Mouse (Mus musculus) gastrocnemius, postnatal 36 days (tissue): ENCODE results near the gene Tada2a. TPM values are rescaled to one million over a fixed set of nuclear protein-coding genes. Genes with fewer than 3 reads are reported as not detected.
A peak's percentile ranks its signal among the peaks of the same experiment; 100 is the strongest.

Experiments
- DNase-seq, 2 experiments: peaks; one replicate each; pipeline ENCODE4 v3.0.0; 2022
- intact Hi-C: fragments of 180-260 bp; cut with DNase I; formaldehyde crosslinking; loops from one replicate; pipeline ENCODE4 v1.15.1; 2025
- total RNA-seq, 2 experiments: library from RNA; stranded (reverse); gene quantifications; 2 replicates each; pipeline ENCODE4 v1.2.3; 2021

Tada2a gene
- total RNA-seq, 2 experiments from 2014 or later = 8.6 to 9.4 TPM

DNA sequence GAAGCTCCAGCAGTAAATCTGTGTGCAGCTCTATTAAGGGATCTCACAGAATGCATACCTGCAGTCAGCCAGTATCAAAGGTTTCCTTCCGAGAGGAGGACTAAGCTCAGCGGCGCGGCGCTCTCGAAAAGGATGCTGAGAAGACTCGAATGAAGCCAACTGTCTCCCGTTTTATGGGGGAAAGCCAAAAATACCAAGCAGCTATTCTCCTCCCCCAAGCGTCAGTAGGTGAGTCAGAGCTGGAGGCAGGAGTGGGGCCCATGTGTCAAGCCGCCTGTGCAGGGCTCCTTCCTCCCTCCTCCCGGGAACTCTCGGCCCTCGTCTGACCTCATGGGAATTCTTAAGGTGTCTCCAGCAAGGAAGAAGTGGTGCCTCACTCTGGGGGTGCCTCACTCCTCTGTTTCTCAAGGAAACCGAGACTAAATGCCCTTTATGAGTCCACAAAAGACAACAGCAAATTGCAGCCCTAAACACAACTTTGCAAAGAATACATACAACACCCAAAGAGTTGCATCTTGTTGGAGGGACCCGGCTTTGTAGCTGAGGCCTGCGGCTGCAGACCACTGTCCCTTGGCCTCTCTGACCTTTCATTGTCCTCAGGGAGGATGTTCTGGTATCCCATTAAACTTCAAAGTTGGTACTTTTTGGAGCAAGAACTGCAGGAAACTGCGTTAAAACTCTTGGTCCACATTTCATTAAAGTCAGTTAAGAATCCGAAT is 62.3 kb downstream of the Tada2a start:
- intact Hi-C loops = no loop called here

DNA sequence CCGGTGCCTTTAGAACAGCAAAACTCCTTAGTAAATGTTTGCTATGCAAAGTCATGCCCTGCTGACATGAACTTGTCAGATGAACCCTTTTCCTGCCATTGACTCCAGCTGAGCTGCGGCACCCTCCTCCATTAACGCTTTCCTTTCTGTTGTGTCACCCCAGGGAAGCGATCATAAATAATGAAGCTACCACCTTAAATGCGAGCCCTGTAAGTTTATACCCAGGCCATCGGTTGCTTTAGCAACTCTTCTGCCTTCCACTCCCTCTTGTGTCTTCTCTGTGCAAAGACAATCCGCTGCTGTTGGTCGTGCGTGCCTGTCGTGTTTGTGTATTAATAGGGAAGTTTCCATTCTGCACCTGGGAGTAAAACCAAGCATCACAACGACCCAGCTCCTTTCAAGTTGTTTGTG is 63.3 kb downstream of the Tada2a start:
- intact Hi-C loops = no loop called here
- DNase-seq = no peak

More for the DNA sequence above, 62.3 kb downstream of the Tada2a start:
- DNase-seq = peak in 1 of 2 experiments; percentile 36

DNA sequence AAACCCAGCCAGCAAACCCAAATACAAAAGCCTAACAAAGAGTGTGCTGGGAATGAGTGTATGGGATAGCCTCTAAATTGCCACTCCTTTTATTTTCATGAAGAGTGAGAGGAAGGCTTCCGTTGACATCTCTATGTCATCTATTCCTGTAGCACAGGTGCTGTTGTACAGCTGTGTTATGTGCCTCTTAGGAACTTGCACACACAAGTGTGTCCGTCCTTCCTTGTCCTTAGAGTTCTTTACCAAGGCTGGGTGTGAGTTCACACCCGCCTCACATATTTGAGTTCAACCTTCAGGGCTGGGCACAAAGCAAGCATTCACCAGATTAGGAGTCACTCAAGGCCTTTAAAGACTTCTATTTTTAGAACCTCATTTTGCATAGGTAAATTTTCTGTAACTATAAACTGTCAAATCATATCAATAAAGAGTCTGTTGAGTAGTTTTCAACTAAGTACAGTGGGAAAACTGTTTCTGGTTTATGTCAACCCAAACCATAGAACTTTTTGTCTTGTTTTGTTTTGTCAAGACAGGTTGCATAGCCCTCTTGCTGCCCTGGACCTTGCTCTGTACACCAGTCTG is 65.7 kb downstream of the Tada2a start:
- no peak for DNase-seq
- intact Hi-C loops = no loop called here

DNA sequence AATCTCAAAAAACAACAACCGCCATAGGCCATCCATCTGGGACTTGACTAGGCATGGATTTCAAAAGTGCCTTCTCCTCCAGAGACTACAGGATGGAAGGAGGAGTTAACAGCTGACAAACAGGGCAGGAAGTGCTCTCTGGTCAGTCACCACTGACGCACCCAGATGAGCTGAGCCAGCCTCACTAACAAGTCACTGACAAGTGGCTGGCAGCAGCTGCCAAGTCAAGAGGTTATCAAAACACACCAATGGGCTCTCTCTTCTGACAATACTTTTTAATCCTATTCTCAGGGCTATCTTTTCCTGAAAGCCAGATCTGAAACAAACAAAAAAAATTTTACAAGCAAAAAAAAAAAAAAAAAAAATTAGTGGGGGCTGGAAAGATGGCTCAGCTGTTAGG is 66.6 kb downstream of the Tada2a start:
- intact Hi-C loops = no loop called here
- no peak for DNase-seq

DNA sequence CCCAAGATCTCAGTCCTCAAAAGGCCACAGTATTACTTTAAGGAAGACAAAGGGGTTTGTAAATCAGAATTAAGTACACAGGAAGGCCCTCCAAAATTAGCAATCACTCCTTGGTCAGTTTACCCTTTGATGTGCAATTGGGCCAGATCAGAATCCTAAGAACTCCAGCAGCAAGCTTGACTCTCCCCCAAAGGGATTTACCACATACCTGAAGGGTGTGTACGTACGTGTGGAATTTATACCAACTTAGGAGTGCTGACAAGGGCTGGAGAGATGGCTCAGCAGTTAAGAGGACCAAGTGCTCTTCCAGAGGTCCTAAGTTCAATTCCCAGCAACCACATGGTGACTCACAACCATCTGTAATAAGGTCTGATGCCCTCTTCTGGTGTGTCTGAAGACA is 67.5 kb downstream of the Tada2a start:
- DNase-seq = no peak
- intact Hi-C loops = no loop called here

DNA sequence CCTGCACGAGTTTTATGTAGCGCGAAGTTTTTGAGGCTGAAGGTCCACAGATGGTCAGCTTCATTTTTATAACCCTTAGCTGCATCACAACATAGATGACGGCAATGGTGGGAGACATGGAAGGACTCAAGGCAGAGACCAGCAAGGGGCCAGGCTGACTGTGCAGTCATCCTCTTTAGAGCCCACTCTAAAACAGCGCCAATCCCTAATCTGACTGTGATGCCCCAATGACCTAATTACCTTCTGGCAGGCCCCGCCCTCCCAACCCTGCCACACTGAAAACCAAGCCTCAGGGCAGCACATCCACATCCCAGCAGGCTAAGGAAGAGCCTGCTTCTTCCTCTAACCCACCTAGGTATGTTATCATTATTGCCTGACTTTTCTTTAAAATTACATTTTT is 68.8 kb downstream of the Tada2a start:
- no peak for DNase-seq
- intact Hi-C loops = no loop called here

DNA sequence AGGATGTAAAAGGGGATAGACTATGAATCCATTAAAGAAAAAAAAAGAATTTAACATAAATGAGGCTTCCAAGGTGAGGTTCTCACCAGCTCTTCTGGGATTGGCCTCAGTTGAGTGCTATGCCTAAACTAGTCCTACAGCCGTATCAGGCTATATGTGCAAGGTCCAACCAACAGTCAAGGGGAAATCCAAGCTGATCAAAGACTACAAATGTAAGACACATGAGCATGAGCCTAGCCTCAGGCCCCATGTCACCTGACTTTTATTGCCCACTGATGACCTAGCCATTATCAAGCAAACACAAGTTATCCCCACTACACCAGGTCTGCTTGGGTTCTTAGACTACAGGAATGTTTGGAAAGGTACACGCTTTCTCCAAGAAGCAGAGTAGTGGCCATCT is 69.6 kb downstream of the Tada2a start:
- no peak for DNase-seq
- intact Hi-C loops = no loop called here

DNA sequence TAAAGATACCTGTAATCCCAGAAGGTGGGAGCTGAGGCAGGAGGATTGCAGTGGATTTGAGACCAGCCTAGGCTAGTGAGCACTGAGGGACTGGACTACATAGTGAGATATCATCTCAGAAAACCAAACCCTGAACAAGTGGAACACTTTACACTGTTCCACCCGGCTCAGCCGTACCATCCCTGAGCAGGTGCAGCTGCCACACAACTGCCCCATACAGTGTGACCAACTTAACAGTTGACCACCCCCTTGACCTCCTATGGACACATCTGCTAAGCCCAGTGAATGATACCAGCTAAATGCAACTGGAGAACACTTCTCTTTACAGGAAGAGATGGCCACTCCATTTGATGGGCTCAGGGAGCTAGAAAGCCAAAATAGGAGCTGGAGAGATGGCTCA is 72.0 kb downstream of the Tada2a start:
- DNase-seq = no peak
- intact Hi-C loops = no loop called here

DNA sequence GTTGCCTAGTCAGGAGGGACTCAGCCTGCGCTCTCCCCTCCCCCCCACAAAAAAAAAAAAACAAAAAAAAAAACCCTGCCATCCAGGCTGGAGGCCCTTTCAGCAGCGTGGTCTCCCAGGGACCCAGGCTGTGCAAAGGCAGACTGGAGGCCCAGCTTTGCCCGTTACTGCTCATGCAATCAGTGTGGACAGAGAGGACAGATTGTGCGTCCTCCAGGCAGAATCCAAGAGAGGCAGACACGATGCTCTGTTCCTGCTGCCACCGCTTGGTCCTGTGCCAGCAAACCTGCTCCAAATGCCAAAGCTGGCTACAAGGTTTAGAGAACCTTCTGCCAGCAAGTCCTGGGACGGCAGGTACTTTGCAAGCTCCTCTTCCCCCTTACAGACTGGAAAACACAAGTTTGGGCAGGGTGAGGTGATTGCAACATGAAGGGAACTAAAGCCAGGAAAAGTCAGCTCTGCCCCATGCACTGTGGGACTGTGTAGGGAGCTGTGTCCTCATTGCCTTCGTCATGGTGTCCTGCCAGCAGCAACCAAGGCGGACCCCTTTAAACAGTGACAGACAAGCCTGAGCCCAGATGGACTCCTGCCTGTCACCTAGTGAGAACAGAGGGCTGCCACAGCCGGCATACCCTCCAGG is 75.8 kb downstream of the Tada2a start:
- DNase-seq = peak in 1 of 2 experiments; percentile 40
- intact Hi-C loops = no loop called here

DNA sequence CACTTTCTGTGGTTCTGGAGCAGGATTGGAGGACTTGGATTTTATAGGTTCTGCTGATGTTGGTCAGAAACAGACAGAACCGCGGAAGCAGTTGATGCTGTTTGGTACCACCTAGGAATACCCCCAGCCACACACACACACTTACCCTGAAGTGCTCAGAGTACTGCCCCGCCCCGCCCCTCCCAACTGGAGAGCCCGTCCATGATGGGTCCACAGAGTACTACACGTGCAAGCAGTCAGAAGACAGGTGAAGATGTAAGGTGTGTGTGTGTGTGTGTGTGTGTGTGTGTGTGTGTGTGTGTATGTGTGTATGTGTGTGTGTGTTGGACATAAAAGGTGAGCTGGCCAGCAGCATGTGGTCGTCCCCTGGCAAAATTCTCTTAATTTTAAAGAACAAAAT is 76.3 kb downstream of the Tada2a start:
- intact Hi-C loops = no loop called here
- no peak for DNase-seq

DNA sequence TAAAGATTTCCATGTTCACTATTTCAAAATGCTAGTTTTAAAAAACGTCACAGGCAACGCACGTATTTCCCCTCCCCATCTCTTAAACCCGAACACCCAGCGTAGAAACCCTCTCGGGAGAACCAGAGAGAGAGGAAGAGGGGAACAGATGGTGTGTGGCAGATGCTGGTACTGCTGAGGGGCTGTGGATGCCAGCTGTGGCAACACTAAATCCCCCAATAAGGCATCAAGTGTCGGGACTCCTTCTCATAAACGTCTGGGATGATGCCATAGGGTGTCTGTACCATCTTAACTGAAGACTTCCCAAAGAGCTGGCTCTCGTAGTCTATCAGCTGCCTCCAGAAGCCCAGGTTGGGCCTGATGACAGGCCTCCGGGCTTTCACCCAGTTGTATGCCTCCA is 81.0 kb downstream of the Tada2a start:
- intact Hi-C loops = no loop called here
- no peak for DNase-seq

DNA sequence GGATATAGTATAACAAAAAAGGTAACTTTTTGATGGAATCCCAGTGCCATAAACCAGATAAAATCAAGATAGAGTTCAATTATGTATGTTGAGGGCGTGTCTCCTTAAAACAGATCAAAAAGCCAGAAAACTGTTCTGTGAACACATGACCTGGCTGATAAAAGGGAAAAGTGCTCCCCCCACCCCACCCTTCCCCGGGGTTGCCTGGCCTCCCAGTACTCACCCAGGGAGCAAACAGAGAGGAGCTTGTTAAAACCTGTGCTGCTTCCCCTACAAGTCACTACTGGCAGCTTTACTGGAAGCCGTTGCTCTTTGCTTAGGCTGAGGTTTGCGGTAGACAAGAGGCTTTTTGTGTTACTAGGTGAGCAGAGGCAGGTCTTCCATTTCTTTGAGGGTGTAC is 82.1 kb downstream of the Tada2a start:
- DNase-seq = no peak
- intact Hi-C loops = no loop called here

DNA sequence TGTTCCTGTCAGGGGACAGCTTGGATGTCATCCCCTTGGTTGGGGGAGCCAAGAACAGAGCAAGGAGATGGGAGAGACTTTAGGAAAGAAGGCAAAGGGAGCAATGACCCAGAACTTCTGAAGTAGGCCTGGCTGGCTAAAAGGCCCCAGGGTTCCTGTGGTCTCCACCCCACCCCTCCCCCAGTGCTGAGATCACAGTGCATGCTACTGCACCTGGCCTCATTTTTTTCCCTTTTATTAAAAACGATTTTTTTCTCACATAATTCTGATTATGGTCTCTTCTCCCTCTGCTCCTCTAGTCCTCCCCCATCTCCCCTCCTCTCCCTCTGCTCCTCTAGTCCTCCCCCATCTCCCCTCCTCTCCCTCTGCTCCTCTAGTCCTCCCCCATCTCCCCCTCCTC is 84.4 kb downstream of the Tada2a start:
- DNase-seq = no peak
- intact Hi-C loops = no loop called here

DNA sequence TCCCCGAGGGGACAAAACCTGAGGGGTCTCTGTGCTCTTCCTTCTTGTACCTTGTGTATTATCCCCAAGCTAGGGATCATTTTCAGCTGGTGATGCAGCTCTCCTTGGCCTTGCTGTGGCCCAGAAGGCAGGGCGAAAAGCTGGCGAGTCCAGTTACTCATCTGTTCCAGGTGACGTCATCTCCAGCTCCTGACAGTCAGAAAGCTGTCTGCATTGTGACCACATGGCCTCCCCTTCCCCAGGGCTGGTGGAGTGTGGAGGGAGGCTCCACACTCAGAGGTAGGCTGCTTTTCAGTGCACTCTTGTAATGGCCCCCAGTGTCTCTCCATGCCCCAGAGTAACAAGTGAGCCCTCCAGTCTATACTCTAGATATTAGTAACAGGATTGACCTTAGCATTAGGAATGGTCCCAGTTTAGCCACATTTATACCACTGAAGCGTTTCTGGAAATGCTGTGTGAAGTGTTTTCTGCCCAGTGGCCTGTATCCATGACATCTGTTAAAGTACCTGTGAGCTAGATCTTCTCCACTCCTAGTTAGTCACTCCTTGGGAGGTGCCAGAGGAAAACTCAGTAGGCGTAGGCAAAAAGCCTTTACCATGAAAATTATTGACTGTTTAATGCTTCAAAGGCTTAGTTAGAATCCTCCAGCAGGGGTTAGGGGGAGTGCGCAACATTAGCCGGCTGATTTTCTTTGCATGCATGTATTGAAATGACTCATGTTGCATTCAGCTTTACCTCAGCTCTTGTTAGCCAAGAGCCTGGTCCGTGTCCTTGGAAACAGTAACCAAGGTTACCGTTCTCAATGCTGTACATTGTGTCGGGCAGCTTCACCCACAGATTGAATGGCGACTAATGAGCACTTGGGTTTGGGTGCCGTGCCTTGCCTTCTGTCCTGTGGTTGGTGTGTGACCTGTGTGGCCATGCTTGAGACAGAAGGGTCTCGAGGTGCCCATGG is 86.3 kb downstream of the Tada2a start:
- intact Hi-C loops = no loop called here
- no peak for DNase-seq

DNA sequence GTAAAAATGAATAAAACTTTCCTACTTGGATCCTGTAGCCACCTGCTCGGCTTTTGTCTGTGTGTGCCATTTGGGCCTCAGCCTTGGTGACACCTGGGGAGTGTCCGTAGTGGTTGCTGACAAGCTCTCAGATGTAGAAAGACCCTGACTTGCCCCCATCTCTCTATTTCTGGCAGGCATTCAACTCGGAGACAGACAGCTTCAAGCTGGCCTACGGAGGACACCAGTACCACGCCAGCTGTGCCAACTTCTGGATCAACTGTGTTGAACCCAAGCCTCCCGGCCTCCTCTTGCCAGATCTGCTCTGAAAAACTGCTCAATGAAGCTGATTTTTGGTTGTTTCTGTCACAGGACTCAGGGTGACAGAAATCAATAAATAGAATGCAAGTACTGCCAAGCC is 88.8 kb downstream of the Tada2a start:
- intact Hi-C loops = no loop called here
- no peak for DNase-seq

DNA sequence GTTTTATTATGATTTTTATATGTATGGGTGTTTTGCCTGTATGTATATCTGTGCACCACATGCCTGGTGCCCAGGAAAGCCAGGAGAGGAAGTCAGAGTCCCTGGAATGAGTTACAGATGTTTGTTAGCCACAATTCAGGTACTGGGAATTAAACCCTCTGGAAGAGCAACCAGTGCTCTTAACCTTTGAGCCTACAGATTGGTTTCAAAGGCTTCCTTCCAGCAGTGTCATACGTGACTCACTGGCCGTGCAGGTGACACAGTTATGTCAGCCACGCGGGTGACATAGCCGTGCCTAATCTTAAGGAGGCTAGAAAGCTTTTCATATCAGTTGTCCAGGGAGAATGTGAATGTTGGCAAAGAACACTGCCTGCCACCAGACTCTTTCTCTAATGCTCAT is 95.7 kb downstream of the Tada2a start:
- no peak for DNase-seq
- intact Hi-C loops = loop anchor here (5.0 kb wide), 1 partner anchor 246 kb away; no protein-coding TSS in a partner anchor

DNA sequence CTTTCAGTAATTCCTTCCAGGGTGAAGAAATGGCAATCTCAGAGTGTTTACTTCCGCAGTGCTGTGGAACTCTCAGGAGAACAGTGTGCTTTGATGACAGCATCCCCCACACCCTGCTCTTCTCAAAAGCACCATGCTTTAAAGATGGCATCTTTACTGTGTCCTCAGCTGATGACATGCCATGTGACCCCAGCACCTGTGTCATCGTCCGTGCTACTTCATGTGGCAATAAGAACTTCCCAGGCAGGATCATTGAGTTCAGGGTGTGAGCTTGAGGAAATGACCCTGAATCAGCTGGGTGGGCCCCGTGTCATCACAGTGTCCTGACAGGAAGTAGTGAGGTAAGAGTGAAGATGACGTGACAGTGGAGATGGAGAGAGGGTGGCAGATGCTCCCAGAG is 96.8 kb downstream of the Tada2a start:
- intact Hi-C loops = loop anchor here (5.0 kb wide), 1 partner anchor 245 kb away; no protein-coding TSS in a partner anchor
- no peak for DNase-seq

DNA sequence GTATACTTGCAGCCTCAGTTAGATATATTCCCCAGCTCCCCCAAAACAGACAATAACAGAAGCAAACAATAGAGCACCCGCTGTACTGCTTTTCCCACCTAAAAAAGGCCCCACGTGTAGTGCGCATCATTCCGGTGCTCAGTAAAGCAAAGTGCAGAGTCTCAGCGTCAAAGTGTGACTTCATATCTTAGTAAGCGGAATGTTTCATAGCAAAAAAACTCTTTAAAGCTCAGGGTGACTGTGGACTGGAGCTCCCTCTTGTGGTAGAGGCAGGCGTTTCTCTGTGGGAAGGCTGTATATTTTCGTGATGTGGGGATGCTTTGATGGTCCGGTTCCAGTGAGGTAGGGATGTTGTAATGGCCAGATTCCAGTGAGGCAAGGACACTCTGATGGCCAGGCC is 97.4 kb downstream of the Tada2a start:
- DNase-seq = no peak
- intact Hi-C loops = loop anchor here (5.0 kb wide), 1 partner anchor 245 kb away; no protein-coding TSS in a partner anchor
